ENCODE assay signal across 22 mouse cellular contexts in the genomic region with DNA sequence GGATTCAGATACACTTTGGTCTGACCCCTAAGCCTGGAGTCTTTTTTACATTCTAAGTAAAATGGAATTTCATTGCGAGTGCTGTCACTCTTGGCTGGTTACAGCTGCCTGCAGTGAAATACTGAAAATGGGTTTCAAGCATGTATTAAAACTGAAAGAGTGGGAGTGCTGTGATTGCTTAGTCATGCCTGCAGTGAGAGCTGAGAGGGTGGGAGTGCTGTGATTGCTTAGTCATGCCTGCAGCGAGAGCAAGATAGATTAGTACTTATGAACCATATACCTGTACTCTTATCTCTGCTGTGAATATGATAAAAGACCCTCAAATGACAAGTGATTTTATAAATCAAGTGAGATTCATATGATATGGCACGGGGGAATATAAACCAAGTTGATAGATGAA. TPM values are rescaled to one million over a fixed set of nuclear protein-coding genes. Genes with fewer than 3 reads are reported as not detected.
DNase-seq lines count a peak whose midpoint lies in the region; ATAC-seq and TF ChIP-seq lines count a peak whose summit lies in the region.
"Had no signal": no experiment of that assay in that cellular context is flagged by ENCODE, and none has a peak within 500 bp of the region (broad histone marks: within the 10 kb centered on the region; RNA-seq: fewer than 3 reads in every experiment).

No protein-coding gene starts in this region.

- H3K4me2 ChIP-seq in forebrain, embryonic 14.5 days (ENCODE audit: low read length) = no peak overlapping the region
- no peak overlapping the region for H3K4me2 ChIP-seq in forebrain, postnatal 0 days (ENCODE audit: low read depth)
- no peak overlapping the region for H3K4me2 ChIP-seq in forebrain, embryonic 11.5 days (ENCODE audit: low read depth, low read length, severe bottlenecking)
- H3K4me2 ChIP-seq: heart, embryonic 11.5 days; hindbrain, embryonic 12.5 days; hindbrain, embryonic 15.5 days had no signal

- no peak; the same call in 1 of the 2 replicates for ATAC-seq in forebrain, embryonic 14.5 days
- peak; percentile 34; the same call in 1 of the 2 replicates for ATAC-seq in forebrain, postnatal 0 days
- no peak for ATAC-seq in forebrain, embryonic 11.5 days (replicated peaks; ENCODE audit: low FRiP score)
- no peak for ATAC-seq in megakaryocyte progenitor cell, adult 5-6 weeks (replicated peaks; ENCODE audit: poor library complexity)
- ATAC-seq: intestine, postnatal 0 days had no signal

- H3K4me1 ChIP-seq in forebrain, embryonic 14.5 days (ENCODE audit: control insufficient read depth, insufficient read depth, low read length) = peaks cover 4% of the 10 kb centered on the region; the same call in 1 of the 2 replicates
- peaks cover 4% of the 10 kb centered on the region; the same call in 1 of the 2 replicates for H3K4me1 ChIP-seq in forebrain, embryonic 10.5 days
- 0 out of 2 replicates have a peak, but pooled peaks cover 4% of the 10 kb centered on the region for H3K4me1 ChIP-seq in forebrain, postnatal 0 days (ENCODE audit: insufficient read depth)
- H3K4me1 ChIP-seq in forebrain, embryonic 11.5 days (replicated peaks; ENCODE audit: control insufficient read depth, insufficient read depth, low read length) = no peaks in the 10 kb centered on the region
- H3K4me1 ChIP-seq: hindbrain, embryonic 12.5 days; hindbrain, embryonic 15.5 days had no signal

- H3K4me3 ChIP-seq in forebrain, embryonic 14.5 days (ENCODE audit: low read depth, low read length) = no peak overlapping the region
- H3K4me3 ChIP-seq in forebrain, embryonic 10.5 days = no peak overlapping the region
- no peak overlapping the region for H3K4me3 ChIP-seq in forebrain, postnatal 0 days (ENCODE audit: low read depth, low read length)
- H3K4me3 ChIP-seq in forebrain, embryonic 11.5 days (ENCODE audit: low read depth, low read length) = no peak overlapping the region
- H3K4me3 ChIP-seq: heart, adult 2 months; hindbrain, embryonic 12.5 days; hindbrain, embryonic 15.5 days had no signal

- no peaks in the 10 kb centered on the region for H3K9me3 ChIP-seq in forebrain, embryonic 14.5 days (replicated peaks; ENCODE audit: control insufficient read depth, low read length)
- no peaks in the 10 kb centered on the region; the same call in 1 of the 2 replicates for H3K9me3 ChIP-seq in forebrain, embryonic 10.5 days
- 0 out of 2 replicates have a peak, but pooled peaks cover 3% of the 10 kb centered on the region for H3K9me3 ChIP-seq in forebrain, postnatal 0 days (ENCODE audit: low read length)
- no peaks in the 10 kb centered on the region for H3K9me3 ChIP-seq in forebrain, embryonic 11.5 days (ENCODE audit: control insufficient read depth, low read length)
- H3K9me3 ChIP-seq: G1E; hindbrain, embryonic 12.5 days; hindbrain, embryonic 15.5 days had no signal

- peak; percentile 10 for DNase-seq in forebrain, embryonic 14.5 days (ENCODE audit: low spot score)
- DNase-seq in forebrain, embryonic 10.5 days (ENCODE audit: extremely low spot score, low spot score) = no peak
- no peak for DNase-seq in forebrain, postnatal 0 days
- DNase-seq in forebrain, embryonic 11.5 days (ENCODE audit: low spot score) = no peak
- peak; percentile 10 for DNase-seq in 3T3-L1 (ENCODE audit: low read depth, low spot score)
- peak; percentile 43 for DNase-seq in brain, embryonic 14.5 days (ENCODE audit: low read depth)
- DNase-seq: adrenal gland, adult 2 months; adrenal gland, postnatal 14 days; B cell, adult 2 months; cerebellum, adult 18-20 months; cerebellum, adult 9-10 months; cerebellum, postnatal 14 days; gastrocnemius, postnatal 25 days; heart, adult 2 months had no signal

- H3K27ac ChIP-seq in forebrain, embryonic 14.5 days (ENCODE audit: low read depth, low read length) = no peak overlapping the region
- no peak overlapping the region for H3K27ac ChIP-seq in forebrain, embryonic 10.5 days
- H3K27ac ChIP-seq in forebrain, postnatal 0 days (ENCODE audit: low read depth, low read length) = no peak overlapping the region
- H3K27ac ChIP-seq in forebrain, embryonic 11.5 days (ENCODE audit: low read depth, low read length) = no peak overlapping the region
- H3K27ac ChIP-seq: heart, adult 2 months; hindbrain, embryonic 12.5 days; hindbrain, embryonic 15.5 days had no signal

- no peaks in the 10 kb centered on the region for H3K27me3 ChIP-seq in forebrain, embryonic 14.5 days (replicated peaks; ENCODE audit: control insufficient read depth, insufficient read depth, low read length)
- no peaks in the 10 kb centered on the region for H3K27me3 ChIP-seq in forebrain, embryonic 10.5 days (ENCODE audit: poor library complexity, severe bottlenecking)
- H3K27me3 ChIP-seq in forebrain, postnatal 0 days (ENCODE audit: insufficient read depth, low read length) = no peaks in the 10 kb centered on the region
- H3K27me3 ChIP-seq in forebrain, embryonic 11.5 days (ENCODE audit: control insufficient read depth, insufficient read depth, low read length) = no peaks in the 10 kb centered on the region
- H3K27me3 ChIP-seq: hindbrain, embryonic 12.5 days; hindbrain, embryonic 15.5 days had no signal

- TF ChIP-seq CTCF in forebrain, postnatal 0 days (IDR thresholded peaks at IDR 0.05; ENCODE audit: low read depth) = no peak
- no peak for TF ChIP-seq CTCF in brain, embryonic 14.5 days (IDR thresholded peaks at IDR 0.05; ENCODE audit: borderline replicate concordance, extremely low read depth, insufficient read depth, insufficient read length)

- TF ChIP-seq POLR2A in brain, embryonic 14.5 days (IDR thresholded peaks at IDR 0.05; ENCODE audit: borderline replicate concordance, extremely low read depth, insufficient read depth, insufficient read length, poor library complexity, severe bottlenecking) = no peak

- 79% methylated on average over 3 of the region's 3 CpGs for WGBS in forebrain, embryonic 14.5 days
- 90% methylated on average over 3 of the region's 3 CpGs for WGBS in forebrain, embryonic 10.5 days
- WGBS in forebrain, postnatal 0 days = 74% methylated on average over 3 of the region's 3 CpGs
- WGBS in forebrain, embryonic 11.5 days = 86% methylated on average over 3 of the region's 3 CpGs

- no peak overlapping the region for H3K9ac ChIP-seq in forebrain, embryonic 14.5 days (ENCODE audit: low read length)
- H3K9ac ChIP-seq in forebrain, postnatal 0 days = no peak overlapping the region
- H3K9ac ChIP-seq in forebrain, embryonic 11.5 days (ENCODE audit: low read length) = no peak overlapping the region
- H3K9ac ChIP-seq: hindbrain, embryonic 12.5 days; hindbrain, embryonic 15.5 days had no signal

- H3K36me3 ChIP-seq in forebrain, embryonic 14.5 days (ENCODE audit: control insufficient read depth, insufficient read depth, low read length) = no peaks in the 10 kb centered on the region
- H3K36me3 ChIP-seq in forebrain, embryonic 10.5 days (replicated peaks) = no peaks in the 10 kb centered on the region
- no peaks in the 10 kb centered on the region for H3K36me3 ChIP-seq in forebrain, postnatal 0 days (ENCODE audit: insufficient read depth)
- no peaks in the 10 kb centered on the region for H3K36me3 ChIP-seq in forebrain, embryonic 11.5 days (ENCODE audit: control insufficient read depth, insufficient read depth, low read length)
- H3K36me3 ChIP-seq: G1E; hindbrain, embryonic 12.5 days; hindbrain, embryonic 15.5 days had no signal

RNA-seq across cellular contexts. Expression of a gene that starts 26.2 kb away (rescaled TPM):
- 6.0 and 7.6 TPM in 2 replicates for polyA plus RNA-seq in forebrain, embryonic 14.5 days (2014; fragmentation: Nextera tagmentation; extraction: Ambion mirVana)
- polyA plus RNA-seq in forebrain, embryonic 10.5 days (2016; fragmentation: Nextera tagmentation; extraction: Ambion mirVana) = 0.06 TPM in 2 replicates
- total RNA-seq in forebrain, postnatal 0 days (2014; rRNA removed) = 38.2 and 38.9 TPM in 2 replicates
- polyA plus RNA-seq in forebrain, postnatal 0 days (2015; fragmentation: Nextera tagmentation; extraction: Ambion mirVana) = 21.7 and 21.9 TPM in 2 replicates
- polyA plus RNA-seq in forebrain, embryonic 11.5 days (2014; fragmentation: Nextera tagmentation; extraction: Ambion mirVana) = 0.72 and 0.86 TPM in 2 replicates
- polyA plus RNA-seq in brain, embryonic 14.5 days (2012; rRNA removed) = 13.2 and 18.3 TPM in 2 replicates
- not detected in 2 replicates for total RNA-seq in megakaryocyte progenitor cell, adult 5-6 weeks (2015)
- total RNA-seq in megakaryocyte progenitor cell, adult 5-6 weeks (2017) = not detected in 2 replicates
- total RNA-seq: CH12.LX; gastrocnemius, postnatal 25 days; heart, adult 2 months; hematopoietic stem cell, adult 5-6 weeks had no signal
- polyA plus RNA-seq: G1E had no signal

Comparison
In these comparisons a context has a peak if more than half of its experiments do, and no peak if none do; other contexts are left out.
1. DNase-seq: peak in forebrain, embryonic 14.5 days (single experiment), 3T3-L1 (single experiment) and brain, embryonic 14.5 days (single experiment); none in forebrain, embryonic 10.5 days (single experiment), forebrain, postnatal 0 days (single experiment) and forebrain, embryonic 11.5 days (single experiment).